Mouse (Mus musculus): ENCODE measurements around the gene Hoxa5. TPM values are rescaled to one million over a fixed set of nuclear protein-coding genes. Genes with fewer than 3 reads are reported as not detected.

Gene Hoxa5
- polyA plus RNA-seq, 1 experiment from 2014 or later, result 48.7 TPM

- no peak overlapping the region for H3K27ac ChIP-seq
- no peak overlapping the region for H3K4me2 ChIP-seq
- H3K9ac ChIP-seq, result no peak overlapping the region
- H3K9me3 ChIP-seq, result no peaks in the 10 kb centered on the region
- H3K27me3 ChIP-seq, result peaks cover 98% of the 10 kb centered on the region
- no peak overlapping the region for H3K4me3 ChIP-seq
- peaks cover 26% of the 10 kb centered on the region for H3K4me1 ChIP-seq
- 30% methylated on average over 3 of the region's 3 CpGs for WGBS
- H3K36me3 ChIP-seq, result no peaks in the 10 kb centered on the region
- no peak for ATAC-seq (ENCODE audit: borderline replicate concordance, extremely low read depth, low FRiP score, low TSS enrichment)
Measured at GRCm38 (mm10) chr6:52215070-52215469, 10.7 kb upstream of the Hoxa5 start.

- Histone ChIP-seq H3K4me1 (peaks cover 26% of the 10 kb centered on the region), H3K36me3 (no peaks in the 10 kb centered on the region), H3K4me3 (no peak overlapping the region), H3K9ac (no peak overlapping the region), H3K4me2 (0 out of 2 replicates have a peak overlapping the region, but pooled peaks have one; percentile 61), H3K9me3 (no peaks in the 10 kb centered on the region), H3K27ac (no peak overlapping the region), H3K27me3 (peaks cover 98% of the 10 kb centered on the region)
- 34% methylated on average over 5 of the region's 5 CpGs for WGBS
- no peak for ATAC-seq (ENCODE audit: borderline replicate concordance, extremely low read depth, low FRiP score, low TSS enrichment)
Measured at GRCm38 (mm10) chr6:52214271-52214670, 9.9 kb upstream of the Hoxa5 start.

- Histone ChIP-seq H3K4me2 (peak within 1 kb of the TSS; percentile 61), H3K4me3 (peak within 1 kb of the TSS; percentile 42), H3K27ac (peak within 1 kb of the TSS; percentile 57), H3K4me1 (peaks cover 26% of the 10 kb centered on the region), H3K36me3 (no peaks in the 10 kb centered on the region), H3K9ac (peak within 1 kb of the TSS; percentile 35), H3K27me3 (peaks cover 98% of the 10 kb centered on the region), H3K9me3 (no peaks in the 10 kb centered on the region)
- no peak for ATAC-seq (ENCODE audit: borderline replicate concordance, extremely low read depth, low FRiP score, low TSS enrichment)
- 10% methylated on average over 38 of the region's 38 CpGs for WGBS
Measured at GRCm38 (mm10) chr6:52213119-52213986, 9.0 kb upstream of the Hoxa5 start, which contains the start of the genes Hoxa3 and Gm28308. Hoxa3 (minus strand) TSS chr6:52213336. Gm28308 (minus strand) TSS chr6:52213339.

GRCm38 (mm10) chr6:52212556-52213118, 8.2 kb upstream of the Hoxa5 start:
- ATAC-seq (ENCODE audit: borderline replicate concordance, extremely low read depth, low FRiP score, low TSS enrichment), result no peak
- Histone ChIP-seq H3K9ac (peak overlapping the region; percentile 30), H3K27ac (peak overlapping the region; percentile 57), H3K4me1 (peaks cover 24% of the 10 kb centered on the region), H3K9me3 (no peaks in the 10 kb centered on the region), H3K27me3 (peaks cover 98% of the 10 kb centered on the region), H3K4me3 (peak overlapping the region; percentile 42), H3K4me2 (peak overlapping the region; percentile 61), H3K36me3 (no peaks in the 10 kb centered on the region)
- WGBS, result 8% methylated on average over 22 of the region's 22 CpGs

GRCm38 (mm10) chr6:52211961-52212360, 7.6 kb upstream of the Hoxa5 start:
- H3K4me2 ChIP-seq, result peak overlapping the region; percentile 61
- H3K27me3 ChIP-seq, result peaks cover 98% of the 10 kb centered on the region
- no peaks in the 10 kb centered on the region for H3K9me3 ChIP-seq
- ATAC-seq (ENCODE audit: borderline replicate concordance, extremely low read depth, low FRiP score, low TSS enrichment), result no peak
- peak overlapping the region; percentile 35 for H3K9ac ChIP-seq
- H3K36me3 ChIP-seq, result no peaks in the 10 kb centered on the region
- peak overlapping the region; percentile 42 for H3K4me3 ChIP-seq
- 6% methylated on average over 13 of the region's 13 CpGs for WGBS
- H3K27ac ChIP-seq, result peak overlapping the region; percentile 20; the same call in 1 of the 2 replicates
- peaks cover 17% of the 10 kb centered on the region for H3K4me1 ChIP-seq

GRCm38 (mm10) chr6:52211170-52211935, 7.0 kb upstream of the Hoxa5 start:
- H3K9ac ChIP-seq, result peak overlapping the region; percentile 35
- peaks cover 13% of the 10 kb centered on the region; the same call in 1 of the 2 replicates for H3K4me1 ChIP-seq
- peak overlapping the region; percentile 43; the same call in 1 of the 2 replicates for H3K27ac ChIP-seq
- peak overlapping the region; percentile 61 for H3K4me2 ChIP-seq
- peak; percentile 44 for ATAC-seq (ENCODE audit: borderline replicate concordance, extremely low read depth, low FRiP score, low TSS enrichment)
- H3K4me3 ChIP-seq, result peak overlapping the region; percentile 42
- H3K27me3 ChIP-seq, result peaks cover 96% of the 10 kb centered on the region
- 3% methylated on average over 37 of the region's 37 CpGs for WGBS
- H3K9me3 ChIP-seq, result no peaks in the 10 kb centered on the region
- no peaks in the 10 kb centered on the region for H3K36me3 ChIP-seq

GRCm38 (mm10) chr6:52209685-52210046, 5.3 kb upstream of the Hoxa5 start:
- Histone ChIP-seq H3K4me2 (peak overlapping the region; percentile 66), H3K9ac (peak overlapping the region; percentile 32; the same call in 1 of the 2 replicates), H3K27ac (peak overlapping the region; percentile 77), H3K9me3 (no peaks in the 10 kb centered on the region), H3K27me3 (peaks cover 96% of the 10 kb centered on the region), H3K4me3 (peak overlapping the region; percentile 42), H3K4me1 (peaks cover 5% of the 10 kb centered on the region; the same call in 1 of the 2 replicates), H3K36me3 (no peaks in the 10 kb centered on the region)
- WGBS, result 41% methylated on average over 12 of the region's 12 CpGs
- no peak for ATAC-seq (ENCODE audit: borderline replicate concordance, extremely low read depth, low FRiP score, low TSS enrichment)

- peak overlapping the region; percentile 42 for H3K4me3 ChIP-seq
- peaks cover 96% of the 10 kb centered on the region for H3K27me3 ChIP-seq
- peak overlapping the region; percentile 66 for H3K4me2 ChIP-seq
- H3K9ac ChIP-seq, result peak overlapping the region; percentile 43
- peak overlapping the region; percentile 77 for H3K27ac ChIP-seq
- 21% methylated on average over 18 of the region's 18 CpGs for WGBS
- H3K4me1 ChIP-seq, result peaks cover 5% of the 10 kb centered on the region; the same call in 1 of the 2 replicates
- H3K9me3 ChIP-seq, result no peaks in the 10 kb centered on the region
- no peaks in the 10 kb centered on the region for H3K36me3 ChIP-seq
- ATAC-seq (ENCODE audit: borderline replicate concordance, extremely low read depth, low FRiP score, low TSS enrichment), result no peak
Measured at GRCm38 (mm10) chr6:52208868-52209684, 4.7 kb upstream of the Hoxa5 start.

- Histone ChIP-seq H3K27me3 (peaks cover 96% of the 10 kb centered on the region), H3K4me3 (peak within 1 kb of the TSS; percentile 42), H3K9me3 (no peaks in the 10 kb centered on the region), H3K27ac (peak within 1 kb of the TSS; percentile 77), H3K4me1 (peaks cover 5% of the 10 kb centered on the region; the same call in 1 of the 2 replicates), H3K36me3 (no peaks in the 10 kb centered on the region), H3K4me2 (peak within 1 kb of the TSS; percentile 66), H3K9ac (peak within 1 kb of the TSS; percentile 43)
- 3% methylated on average over 47 of the region's 47 CpGs for WGBS
- ATAC-seq (ENCODE audit: borderline replicate concordance, extremely low read depth, low FRiP score, low TSS enrichment), result no peak
Measured at GRCm38 (mm10) chr6:52208072-52208867, 3.9 kb upstream of the Hoxa5 start, which contains the start of gene Hoxa6. Hoxa6 (minus strand) TSS chr6:52208722.

GRCm38 (mm10) chr6:52207684-52207976, 3.2 kb upstream of the Hoxa5 start:
- no peaks in the 10 kb centered on the region; the same call in 1 of the 2 replicates for H3K4me1 ChIP-seq
- peaks cover 96% of the 10 kb centered on the region for H3K27me3 ChIP-seq
- peak overlapping the region; percentile 42; the same call in 1 of the 2 replicates for H3K4me3 ChIP-seq
- no peak for ATAC-seq (ENCODE audit: borderline replicate concordance, extremely low read depth, low FRiP score, low TSS enrichment)
- H3K36me3 ChIP-seq, result no peaks in the 10 kb centered on the region
- no peaks in the 10 kb centered on the region for H3K9me3 ChIP-seq
- peak overlapping the region; percentile 77 for H3K27ac ChIP-seq
- peak overlapping the region; percentile 66 for H3K4me2 ChIP-seq
- H3K9ac ChIP-seq, result 0 out of 2 replicates have a peak overlapping the region, but pooled peaks have one; percentile 42

Measured in lung, embryonic 15.5 days (tissue).